Mouse (Mus musculus): ENCODE measurements around the gene Cyp4f39.

DNA sequence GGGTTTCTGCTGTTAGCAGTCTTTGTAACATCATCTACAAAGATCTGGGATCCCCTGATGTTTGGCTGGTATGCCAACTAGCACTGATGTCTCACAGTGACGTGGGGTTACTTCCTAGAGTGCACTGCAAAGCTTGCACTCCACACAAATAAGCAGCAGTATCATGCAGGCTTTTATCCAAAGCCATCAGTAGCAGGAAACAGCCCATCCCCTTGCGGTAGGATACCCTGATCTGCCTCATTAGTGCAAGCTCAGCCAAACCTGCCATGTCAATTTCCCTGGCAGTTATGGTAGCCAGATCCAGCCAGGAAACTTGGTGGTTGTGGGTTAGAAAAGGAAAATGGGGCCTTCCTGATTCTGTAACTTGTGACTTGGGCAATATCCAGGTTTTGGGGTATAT lies 26.2 kb downstream of the Cyp4f39 start:
- no peak for TF ChIP-seq CTCF (IDR thresholded peaks at IDR 0.05; ENCODE audit: low read depth, low read length)
- no peak for TF ChIP-seq TAL1 (conservative IDR thresholded peaks at IDR 0.05; ENCODE audit: low read depth, low read length)
- TF ChIP-seq GATA2 (IDR thresholded peaks at IDR 0.05; ENCODE audit: borderline replicate concordance, low read depth, low read length): no peak
- no peak for TF ChIP-seq GATA1 (IDR thresholded peaks at IDR 0.05; ENCODE audit: borderline replicate concordance, low read length)
- no peak for TF ChIP-seq POLR2AphosphoS5 (IDR thresholded peaks at IDR 0.05; ENCODE audit: insufficient replicate concordance, low read depth, low read length)
